Mouse (Mus musculus) brain, embryonic 18.5 days (tissue): ENCODE measurements at regions not wholly inside any gene's neighbourhood (a gene's known extent, or its start where the extent isn't known, plus 50 kb on each side); places are given as distances from the start of the nearest gene placed in this dataset.

ENCODE experiments used
- DNase-seq: peaks from one replicate; pipeline ENCODE4 v3.0.0-alpha.2; 2012; ENCODE audit warnings: low read depth, low spot score

DNA sequence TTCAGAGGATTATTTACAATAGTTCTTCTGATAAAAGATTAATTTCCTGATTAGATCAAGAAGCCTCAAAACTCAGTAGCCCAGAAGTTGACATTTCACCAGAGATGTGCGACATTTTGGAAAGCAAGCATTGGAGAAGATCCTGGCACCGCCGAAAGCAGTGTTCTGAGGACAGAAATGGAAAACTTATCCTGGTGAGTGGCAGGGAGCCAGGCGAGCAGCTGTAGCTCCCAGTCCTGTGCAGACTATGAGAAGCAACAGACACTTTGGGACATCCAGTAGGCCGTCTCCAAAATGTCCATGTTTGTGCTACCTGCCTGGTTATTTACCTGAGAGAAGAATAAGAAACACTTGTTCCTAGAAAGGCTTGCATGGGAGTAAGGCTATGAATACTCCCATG is 202.1 kb upstream of the Elac2 start:
- DNase-seq: no peak

DNA sequence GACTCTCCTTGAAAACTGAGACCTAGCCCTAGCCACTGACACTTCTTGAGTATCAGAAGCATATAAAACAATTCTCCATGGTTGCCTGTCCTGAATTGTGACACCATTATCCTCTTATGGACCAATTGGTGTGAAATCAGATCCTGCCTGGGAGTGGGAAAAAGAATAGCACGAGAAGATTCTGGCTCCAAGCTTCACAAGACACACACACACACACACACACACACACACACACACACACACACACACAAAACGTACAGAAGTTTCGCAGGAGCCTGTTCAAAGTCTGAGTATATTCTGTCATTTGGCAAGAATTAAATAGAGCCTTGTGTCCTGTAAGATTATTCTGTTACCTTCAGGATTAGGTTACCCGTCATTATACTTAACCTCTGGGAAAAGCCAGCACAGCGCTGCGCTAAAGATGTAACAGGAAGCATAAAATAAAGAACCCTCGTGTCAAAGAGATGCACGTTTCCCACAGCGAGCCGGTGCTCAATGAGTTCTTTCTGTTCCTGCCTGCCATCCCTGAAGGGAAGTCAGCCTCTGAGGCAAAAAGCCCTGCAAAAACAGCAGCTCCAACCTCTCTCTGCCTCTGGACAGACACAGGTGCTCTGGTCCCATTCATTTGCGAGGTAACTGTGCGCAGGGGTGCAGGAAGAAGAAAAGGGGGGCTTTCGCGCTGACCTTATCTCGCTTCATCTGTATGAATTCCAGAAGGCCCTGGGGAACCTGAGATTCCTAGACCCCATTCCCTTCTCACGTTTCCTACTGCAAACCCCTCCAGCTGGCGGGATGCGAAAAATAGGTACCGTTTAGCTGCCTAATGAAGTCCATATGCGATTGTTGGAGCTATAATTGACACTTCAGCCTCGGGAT is 178.4 kb upstream of the Elac2 start:
- no peak for DNase-seq

DNA sequence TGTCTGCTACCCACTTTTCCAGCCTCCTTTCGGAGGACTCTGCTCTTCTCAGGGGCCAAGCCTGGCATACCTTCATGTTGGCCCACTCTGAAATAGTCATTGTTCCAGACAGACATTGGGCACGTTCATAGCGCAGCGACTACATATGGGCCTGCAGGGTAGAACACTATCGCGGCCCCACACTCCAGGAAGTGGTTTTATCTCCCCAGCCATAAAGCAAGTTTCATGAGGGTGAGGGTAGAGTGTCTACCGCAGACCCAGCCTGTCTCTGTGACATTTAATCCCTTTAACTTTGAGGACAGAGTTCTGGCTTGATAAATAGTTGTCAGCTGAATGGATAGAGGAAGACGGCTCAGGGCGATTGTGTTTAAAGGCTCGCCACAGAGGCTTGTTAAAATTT is 177.5 kb upstream of the Elac2 start:
- DNase-seq: no peak

DNA sequence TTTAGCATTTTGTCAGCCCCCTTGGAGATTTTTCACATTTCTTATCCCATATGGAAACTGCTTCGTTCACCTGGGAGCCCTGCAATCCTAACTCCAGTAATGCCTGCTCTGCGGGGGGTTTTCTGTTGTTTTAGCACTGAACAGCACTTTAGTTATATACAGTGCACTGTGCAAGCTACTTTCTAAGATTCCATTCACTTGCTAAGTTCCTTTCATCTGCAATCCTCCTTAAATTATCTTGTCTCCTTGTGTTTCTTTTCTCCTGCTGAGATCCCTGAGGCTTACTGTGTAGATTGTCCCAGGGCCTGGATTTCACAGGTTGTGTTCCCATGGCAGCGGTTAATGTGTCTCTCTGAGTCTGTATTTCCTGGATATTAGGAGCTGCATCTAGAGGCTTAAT is 173.3 kb upstream of the Elac2 start:
- no peak for DNase-seq

DNA sequence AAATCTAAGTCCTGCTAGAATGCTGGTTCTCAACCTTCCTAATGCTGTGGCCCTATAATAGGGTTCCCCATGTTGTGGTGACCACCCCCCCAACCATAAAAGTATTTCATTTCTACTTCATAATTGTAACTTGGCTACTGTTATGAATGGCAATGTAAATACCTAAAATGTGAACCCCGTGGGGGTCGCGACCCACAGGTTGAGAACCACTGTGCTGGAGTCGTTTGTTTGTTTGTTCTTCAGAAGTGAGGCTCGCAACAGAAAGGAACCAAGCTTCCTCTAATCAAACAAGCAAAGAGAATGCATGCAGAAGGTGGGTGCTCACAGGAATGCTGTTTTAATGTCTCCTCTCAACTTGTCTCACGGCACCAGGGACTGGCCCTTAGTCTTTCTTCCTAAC is 166.4 kb upstream of the Elac2 start:
- no peak for DNase-seq

DNA sequence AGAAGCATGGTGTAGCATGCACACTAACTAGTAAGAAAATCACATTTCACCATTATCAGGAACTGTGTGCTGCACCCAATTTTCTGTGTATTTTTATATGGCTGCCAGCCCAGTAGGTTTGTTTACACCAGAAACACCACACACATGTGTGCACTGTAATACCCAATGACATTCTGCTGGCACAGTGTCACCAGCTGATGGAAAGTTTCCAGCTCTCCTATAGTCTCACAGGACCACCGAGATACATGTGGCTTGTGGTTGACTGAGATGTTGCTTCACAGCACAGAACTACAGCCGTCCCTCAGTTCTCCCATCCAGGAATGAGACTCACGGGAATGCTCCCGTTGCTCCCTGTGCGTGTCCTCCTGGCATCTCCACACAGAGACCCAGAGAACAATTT is 149.4 kb upstream of the Elac2 start:
- DNase-seq: no peak

DNA sequence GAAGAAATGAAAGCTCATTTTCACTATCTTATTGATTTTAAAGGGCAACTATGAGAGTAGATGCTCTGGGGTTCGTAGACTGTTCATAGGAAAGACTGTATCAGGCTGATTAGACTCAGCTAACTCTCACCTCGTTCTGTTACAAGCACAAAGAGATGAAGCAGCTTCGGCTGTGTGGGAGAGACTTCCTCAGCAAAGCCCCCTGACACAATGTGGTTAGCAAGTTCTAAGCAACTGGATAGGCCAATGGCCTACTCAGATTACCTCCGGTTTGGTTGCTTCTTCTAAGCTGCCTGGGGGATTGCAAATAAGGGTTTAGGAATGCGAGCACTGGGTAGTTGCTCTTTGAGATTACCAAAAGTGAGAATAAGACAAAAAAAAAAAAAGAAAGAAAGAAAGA is 146.4 kb upstream of the Elac2 start:
- peak; percentile 12 for DNase-seq

DNA sequence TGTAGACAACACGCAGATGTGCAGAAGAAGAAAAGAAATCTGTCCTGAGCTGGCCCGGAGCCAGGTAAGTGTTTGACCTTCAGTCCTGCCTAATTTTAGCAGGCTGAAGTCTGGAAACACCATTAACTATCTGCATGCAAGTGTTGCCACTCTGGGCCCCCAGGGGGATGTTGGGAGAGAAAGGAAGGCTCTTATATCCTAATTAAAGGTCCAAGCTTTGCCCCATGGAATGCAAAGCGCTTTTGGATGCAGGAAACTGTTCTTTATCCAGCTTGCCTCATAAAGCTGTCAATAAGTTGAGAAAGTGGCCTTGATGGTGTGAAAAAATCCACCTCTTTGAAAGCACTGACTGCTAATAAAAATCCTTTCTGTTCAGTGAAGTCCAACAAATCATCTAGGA is 145.1 kb upstream of the Elac2 start:
- DNase-seq: no peak

DNA sequence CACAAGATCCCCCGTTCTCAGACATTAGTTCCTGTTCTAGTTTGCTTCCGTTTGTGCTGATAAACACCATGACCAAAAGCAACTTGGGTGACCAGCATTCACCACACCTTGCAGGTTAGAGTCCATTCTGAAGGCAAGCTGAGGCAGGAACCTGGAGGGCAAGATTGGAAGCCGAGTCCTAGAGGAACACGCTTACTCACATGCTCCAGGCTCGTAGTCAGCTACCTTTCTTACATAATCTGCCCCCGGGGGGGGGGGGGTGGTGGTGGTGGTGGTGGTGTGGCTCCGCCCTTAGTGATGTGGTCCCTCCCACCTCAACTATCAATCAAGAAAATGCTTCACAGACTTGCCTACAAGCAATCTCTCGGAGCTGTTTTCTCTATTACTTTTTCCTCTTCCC is 142.1 kb upstream of the Elac2 start:
- DNase-seq: no peak

DNA sequence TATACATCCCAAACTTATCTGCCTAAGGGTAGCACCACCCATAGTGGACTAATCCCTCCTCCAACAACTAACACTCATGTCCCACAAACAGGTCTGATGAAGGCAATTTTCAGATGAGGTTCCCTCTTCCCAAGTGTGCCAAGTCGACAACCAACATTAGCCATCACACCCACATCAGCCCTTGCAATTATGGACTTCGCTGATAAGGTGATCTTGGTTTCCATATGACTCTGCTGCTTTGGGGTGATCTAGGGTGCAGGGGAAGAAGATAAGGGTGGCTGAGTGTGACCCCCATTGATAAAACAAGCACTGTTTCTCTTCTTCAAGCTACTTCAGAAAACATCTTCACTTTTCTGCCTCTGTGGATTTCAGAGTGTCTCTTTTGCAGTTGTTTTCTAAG is 137.7 kb upstream of the Elac2 start:
- no peak for DNase-seq

DNA sequence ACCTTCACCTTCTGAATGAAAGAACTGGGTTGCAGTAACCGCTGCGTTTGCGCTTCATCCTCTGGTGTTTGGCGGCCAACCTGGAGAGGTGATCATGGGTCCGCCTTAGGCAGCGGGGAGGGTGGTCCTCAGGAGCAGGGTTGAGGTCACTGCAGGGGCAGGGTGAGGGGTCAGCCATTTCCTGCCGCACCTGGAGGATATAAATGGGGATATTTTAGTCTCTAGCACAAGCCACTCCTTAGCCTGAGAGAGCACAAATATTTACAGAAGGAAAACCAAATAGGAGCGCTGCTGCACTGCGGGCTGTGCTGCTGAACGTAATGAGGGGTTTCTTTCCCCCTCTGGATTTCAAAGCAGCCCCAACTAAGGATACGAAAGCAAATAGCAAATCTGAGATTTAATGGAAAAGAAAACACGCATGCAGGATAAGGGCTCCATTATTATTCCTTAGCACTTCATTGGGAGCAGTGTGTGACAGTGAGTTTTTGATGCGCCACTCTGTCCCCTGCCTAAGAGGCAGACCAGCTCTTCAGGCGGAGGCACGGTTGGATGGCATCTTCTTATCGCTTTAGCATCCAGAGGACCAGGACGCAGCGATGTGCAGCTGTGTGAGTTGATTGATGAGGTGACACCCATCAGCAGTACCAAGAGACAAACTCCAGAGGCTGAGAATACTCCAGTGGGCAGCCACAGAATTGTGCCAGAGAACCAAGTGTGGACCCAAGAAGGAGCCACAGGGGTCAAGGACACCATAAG is 135.9 kb upstream of the Elac2 start:
- DNase-seq: no peak

DNA sequence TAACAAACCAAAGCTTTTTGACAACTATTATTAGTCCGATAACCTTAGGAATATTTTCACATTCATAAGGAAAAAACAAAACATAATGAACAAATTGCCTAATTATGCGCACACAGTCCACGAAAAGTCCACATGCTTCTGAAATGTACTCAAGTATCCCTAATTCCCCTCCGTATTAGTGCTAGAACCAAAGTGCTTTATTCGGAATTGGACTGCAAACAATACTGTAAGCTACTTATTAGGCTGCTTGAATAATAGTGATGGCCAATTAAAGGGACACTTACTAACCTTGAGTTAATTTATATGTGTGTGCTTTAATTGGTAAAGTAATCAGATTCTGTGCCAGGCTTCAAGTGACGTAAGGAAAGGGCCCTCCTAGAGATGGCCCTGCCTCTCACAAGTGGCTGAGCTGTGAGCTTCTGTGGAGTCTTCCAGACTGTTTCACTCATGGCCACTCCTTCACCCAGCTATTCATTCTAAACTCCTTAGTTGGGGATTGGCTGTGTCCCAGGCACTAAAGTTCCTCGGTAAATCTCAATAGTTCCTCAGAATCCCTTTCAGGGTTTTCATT is 132.2 kb upstream of the Elac2 start:
- no peak for DNase-seq

DNA sequence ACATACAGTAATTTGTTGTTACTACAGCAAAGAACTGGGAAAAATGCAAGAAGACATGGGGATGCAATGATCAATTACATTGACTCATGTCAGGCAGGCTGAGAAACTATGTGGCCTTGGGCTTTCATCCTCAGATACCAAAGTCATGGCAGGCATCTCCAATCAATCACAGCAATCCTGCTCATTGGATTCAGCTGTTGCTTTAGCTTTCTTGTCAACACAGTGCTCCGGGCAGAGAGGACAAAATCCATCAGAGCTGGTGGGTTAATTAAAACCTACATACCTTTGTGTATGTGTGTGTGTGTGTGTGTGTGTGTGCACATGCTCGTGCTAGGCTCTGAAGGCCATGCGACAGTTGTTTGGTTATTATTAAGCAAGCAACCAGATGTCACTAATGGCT is 119.2 kb upstream of the Elac2 start:
- DNase-seq: no peak

DNA sequence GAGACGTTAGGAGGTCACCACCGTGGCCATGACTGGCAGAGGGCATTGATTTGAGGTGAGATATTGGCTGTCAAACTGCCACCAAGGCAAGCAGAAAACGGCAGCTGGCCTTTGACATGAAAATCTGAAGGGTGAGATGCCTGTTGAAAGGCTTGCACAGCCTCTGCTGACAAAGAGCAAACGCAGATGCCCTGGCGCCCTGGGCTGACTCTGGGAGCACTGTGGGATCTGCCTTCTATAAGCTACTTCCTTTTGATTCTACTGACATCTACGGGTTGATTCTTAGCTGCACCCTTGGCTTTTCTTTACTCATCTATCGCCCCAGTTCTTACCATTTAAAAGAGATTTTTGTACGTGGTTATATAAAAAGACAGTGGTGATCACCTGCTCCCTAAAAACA is 98.2 kb upstream of the Elac2 start:
- DNase-seq: no peak

DNA sequence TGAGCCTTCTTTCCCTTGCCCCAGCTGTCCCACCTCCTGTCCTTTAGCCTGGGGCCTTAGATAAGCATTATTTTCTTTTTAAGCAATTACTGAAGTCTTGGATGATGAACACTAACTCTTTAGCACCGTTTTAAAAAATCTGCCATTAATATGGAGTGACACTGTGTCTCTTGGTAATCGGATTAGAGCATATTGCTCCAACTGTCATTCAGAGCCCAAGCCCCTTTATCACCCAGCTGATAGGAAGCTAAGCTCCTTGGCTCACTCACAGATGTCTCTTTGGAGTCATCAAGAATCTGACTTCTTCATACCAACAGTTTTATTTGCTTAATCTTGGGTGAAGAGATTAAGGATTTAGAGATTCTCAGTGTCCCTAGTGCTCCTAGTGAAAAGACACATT is 94.3 kb upstream of the Elac2 start:
- DNase-seq: no peak

DNA sequence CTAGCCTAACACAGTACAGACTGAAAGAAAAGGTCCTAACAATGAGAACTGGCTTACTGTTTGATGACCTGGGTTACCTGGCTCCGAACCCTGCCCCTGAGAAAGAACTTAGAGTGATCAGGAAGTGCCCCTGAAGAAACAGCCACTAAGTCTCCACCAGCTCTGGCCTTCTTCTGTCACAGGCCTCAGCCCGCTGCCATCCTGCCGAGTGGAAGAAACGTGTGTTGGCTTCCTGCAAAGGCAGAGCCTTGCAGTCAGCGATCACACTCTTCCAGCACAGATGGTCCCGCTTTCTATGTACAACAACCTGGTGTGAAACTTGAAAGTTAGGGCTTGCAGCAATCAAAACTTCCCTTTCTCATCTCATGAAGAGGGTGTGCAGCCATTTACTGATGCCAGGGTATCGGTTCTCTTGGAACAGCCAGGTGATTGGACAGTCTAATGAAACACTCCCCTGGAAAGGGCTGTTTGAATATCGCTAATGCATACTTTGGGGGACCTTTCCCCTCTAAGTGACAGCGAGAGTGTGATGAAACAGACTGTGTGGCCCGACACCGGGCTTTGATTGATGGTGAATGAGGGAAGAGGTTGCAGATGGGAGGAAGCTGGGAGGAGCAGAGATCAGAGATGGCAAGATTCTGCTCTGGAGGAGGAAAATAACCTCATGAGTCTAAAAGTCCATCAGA is 89.4 kb upstream of the Elac2 start:
- DNase-seq: no peak

DNA sequence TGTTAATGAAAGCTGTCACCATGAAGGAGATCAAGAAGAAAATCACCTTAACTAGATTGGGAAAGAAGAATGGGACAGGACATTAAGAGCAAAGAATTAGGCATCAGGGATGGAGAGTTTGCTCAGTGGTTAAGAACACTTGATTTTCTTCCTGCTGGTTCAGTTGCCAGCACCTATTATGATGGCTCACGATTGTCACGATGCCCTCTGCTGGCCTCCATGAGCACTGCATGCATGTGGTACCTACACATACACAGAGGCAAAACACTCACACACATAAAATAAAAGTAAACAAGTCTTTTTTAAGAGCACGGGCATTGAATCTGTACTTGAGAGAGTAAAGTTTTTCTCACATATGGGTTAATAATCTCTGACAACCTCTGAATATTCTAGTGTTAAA is 88.1 kb upstream of the Elac2 start:
- no peak for DNase-seq

DNA sequence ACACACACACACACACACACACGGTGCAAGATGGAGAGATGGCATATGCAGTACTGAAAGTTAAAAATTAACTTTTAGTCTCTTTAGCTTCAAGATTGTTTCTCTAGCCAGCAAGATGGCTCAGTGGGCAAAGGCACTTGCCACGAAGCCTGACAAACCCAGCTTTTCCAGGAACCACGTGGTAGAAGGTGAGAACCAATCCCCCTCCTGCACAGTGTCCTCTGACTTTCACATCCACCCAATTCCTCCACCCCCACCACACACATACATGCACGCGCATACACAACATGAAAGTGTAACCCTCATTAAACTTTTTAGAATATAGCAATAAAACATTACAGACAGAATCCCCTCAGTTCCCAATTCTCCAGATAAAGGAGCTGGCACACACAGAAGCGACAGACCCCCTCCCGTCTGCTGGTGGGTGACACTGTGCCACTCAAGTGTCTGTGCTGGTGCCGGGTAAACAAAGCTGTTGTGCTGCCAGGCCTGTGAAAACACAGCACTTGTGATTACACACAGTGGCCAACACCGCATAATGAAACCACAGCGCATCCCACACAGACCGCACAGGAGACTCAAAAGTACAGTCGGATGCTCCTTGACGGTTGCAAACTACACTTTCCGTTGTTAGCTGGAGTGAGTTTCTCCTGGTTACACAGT is 82.9 kb upstream of the Elac2 start:
- DNase-seq: peak; percentile 47

DNA sequence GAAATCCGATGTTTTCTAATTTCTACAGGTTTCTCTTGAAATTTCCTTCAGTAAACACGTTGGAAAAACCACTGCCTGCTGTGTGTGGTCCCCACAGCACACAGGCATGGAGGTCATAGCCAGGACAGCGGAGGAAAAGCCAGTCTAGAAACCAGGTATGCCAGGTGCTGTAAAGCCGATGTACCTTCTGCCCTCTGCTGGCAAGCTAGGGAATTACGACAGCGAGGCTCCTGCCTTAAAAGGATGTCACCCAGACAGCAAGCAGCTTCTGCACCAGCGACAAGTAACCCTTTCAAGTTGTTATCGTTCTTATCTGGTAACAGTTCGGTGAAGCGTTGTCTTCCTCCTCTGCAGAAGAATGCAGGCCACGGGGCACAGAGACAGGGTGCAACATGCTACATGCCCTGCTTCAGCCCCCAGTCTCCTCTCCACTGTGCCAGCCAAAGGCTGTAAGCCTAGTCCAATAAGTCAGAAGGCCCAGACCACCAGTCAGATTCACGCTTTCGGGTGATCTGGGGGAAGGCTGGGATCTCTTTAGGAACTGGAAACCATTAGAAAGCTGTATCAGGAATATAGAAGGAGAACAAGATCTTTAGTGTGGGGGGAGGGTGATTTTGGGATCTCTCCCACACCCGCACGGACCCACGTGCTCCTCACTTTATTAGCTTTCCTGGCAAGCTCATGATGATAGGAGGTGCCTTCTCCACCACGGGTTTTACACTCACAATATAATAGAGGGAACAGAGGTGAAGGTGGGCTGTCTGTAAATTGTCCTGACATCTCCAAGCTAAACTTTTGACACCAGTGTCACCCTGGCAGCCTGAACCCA is 79.9 kb upstream of the Elac2 start:
- no peak for DNase-seq

DNA sequence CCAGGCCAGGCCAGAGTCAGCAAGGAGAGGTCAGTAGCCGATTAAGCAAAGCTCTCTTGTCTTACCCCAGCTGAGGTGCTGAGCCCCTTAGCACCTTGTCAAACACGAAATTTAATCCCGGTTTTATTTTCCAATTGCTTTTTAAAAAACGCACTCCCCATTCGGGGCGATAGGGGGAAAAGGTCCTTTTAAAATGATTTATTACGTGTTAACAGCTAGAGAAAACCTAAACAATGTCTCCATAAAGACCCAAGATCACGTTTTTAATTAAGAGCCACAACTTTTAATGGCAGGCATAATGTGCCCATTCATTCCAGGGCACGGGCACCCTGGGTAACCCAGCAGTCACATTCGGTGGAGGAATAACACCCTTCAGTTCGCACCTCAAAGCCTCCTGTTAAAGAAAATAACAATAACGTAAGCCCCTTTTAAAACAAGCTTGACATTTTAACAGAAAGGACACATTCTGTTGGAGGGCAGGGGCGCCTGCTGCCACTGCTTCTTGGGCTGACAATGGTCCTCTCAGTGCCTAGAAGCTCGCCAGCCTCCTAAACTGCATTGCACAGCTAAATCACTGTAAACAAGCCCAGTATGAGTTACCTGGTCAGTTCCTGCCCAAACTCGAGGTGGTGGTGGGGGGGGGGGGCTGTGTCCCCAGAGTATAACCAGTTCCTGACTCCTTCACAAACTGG is 79.1 kb upstream of the Elac2 start:
- DNase-seq: no peak
